Comparison of ENCODE assay signal across 14 mouse cellular contexts in genomic region chr13:70193270-70193669, GRCm38 (mm10).
A peak's percentile ranks its signal among the peaks of the same experiment; 100 is the strongest.
DNase-seq lines count a peak whose midpoint lies in the region; ATAC-seq and TF ChIP-seq lines count a peak whose summit lies in the region.
"Had no signal": no experiment of that assay in that cellular context is flagged by ENCODE, and none has a peak within 500 bp of the region (broad histone marks: within the 10 kb centered on the region; RNA-seq: fewer than 3 reads in every experiment).

No protein-coding gene starts in this region.

- H3K4me2 ChIP-seq in forebrain, embryonic 14.5 days (ENCODE audit: low read length): no peak overlapping the region
- H3K4me2 ChIP-seq in hindbrain, embryonic 14.5 days (replicated peaks): no peak overlapping the region
- H3K4me2 ChIP-seq in hindbrain, postnatal 0 days (ENCODE audit: low read depth, low read length): no peak overlapping the region
- H3K4me2 ChIP-seq in liver, embryonic 11.5 days: no peak overlapping the region
- H3K4me2 ChIP-seq: heart, embryonic 13.5 days had no signal

- 0 out of 2 replicates have a peak, but pooled peaks cover 2% of the 10 kb centered on the region for H3K4me1 ChIP-seq in forebrain, embryonic 14.5 days (ENCODE audit: control insufficient read depth, insufficient read depth, low read length)
- no peaks in the 10 kb centered on the region for H3K4me1 ChIP-seq in forebrain, embryonic 10.5 days
- H3K4me1 ChIP-seq in hindbrain, embryonic 14.5 days (replicated peaks; ENCODE audit: control insufficient read depth, insufficient read depth, low read length): peaks cover 9% of the 10 kb centered on the region
- H3K4me1 ChIP-seq in hindbrain, postnatal 0 days (ENCODE audit: insufficient read depth, low read length): no peaks in the 10 kb centered on the region
- no peaks in the 10 kb centered on the region for H3K4me1 ChIP-seq in liver, embryonic 11.5 days (replicated peaks; ENCODE audit: control insufficient read depth, insufficient read depth, low read length)
- H3K4me1 ChIP-seq: embryonic facial prominence, embryonic 10.5 days; heart, embryonic 13.5 days had no signal

- WGBS in forebrain, embryonic 14.5 days: 60% methylated on average over 9 of the region's 9 CpGs
- 90% methylated on average over 9 of the region's 9 CpGs for WGBS in forebrain, embryonic 10.5 days
- WGBS in hindbrain, embryonic 14.5 days: 88% methylated on average over 9 of the region's 9 CpGs
- 78% methylated on average over 9 of the region's 9 CpGs for WGBS in hindbrain, postnatal 0 days
- WGBS in liver, embryonic 11.5 days: 83% methylated on average over 9 of the region's 9 CpGs

- peak overlapping the region; percentile 74; the same call in 1 of the 2 replicates for H3K27ac ChIP-seq in forebrain, embryonic 14.5 days (ENCODE audit: low read depth, low read length)
- no peak overlapping the region for H3K27ac ChIP-seq in forebrain, embryonic 10.5 days
- H3K27ac ChIP-seq in hindbrain, embryonic 14.5 days: peak overlapping the region; percentile 22; the same call in 1 of the 2 replicates
- H3K27ac ChIP-seq in hindbrain, postnatal 0 days: no peak overlapping the region
- no peak overlapping the region for H3K27ac ChIP-seq in liver, embryonic 11.5 days (ENCODE audit: low read depth, low read length)
- H3K27ac ChIP-seq: embryonic facial prominence, embryonic 10.5 days; heart, embryonic 13.5 days had no signal

- no peak for TF ChIP-seq CTCF in hindbrain, postnatal 0 days (IDR thresholded peaks at IDR 0.05; ENCODE audit: low read depth)
- no peak for TF ChIP-seq CTCF in brain, embryonic 14.5 days (IDR thresholded peaks at IDR 0.05; ENCODE audit: borderline replicate concordance, extremely low read depth, insufficient read depth, insufficient read length)

- no peaks in the 10 kb centered on the region for H3K9me3 ChIP-seq in forebrain, embryonic 14.5 days (replicated peaks; ENCODE audit: control insufficient read depth, low read length)
- H3K9me3 ChIP-seq in forebrain, embryonic 10.5 days: no peaks in the 10 kb centered on the region
- no peaks in the 10 kb centered on the region for H3K9me3 ChIP-seq in hindbrain, embryonic 14.5 days (ENCODE audit: control insufficient read depth, low read length)
- no peaks in the 10 kb centered on the region for H3K9me3 ChIP-seq in hindbrain, postnatal 0 days (ENCODE audit: low read length)
- no peaks in the 10 kb centered on the region for H3K9me3 ChIP-seq in liver, embryonic 11.5 days (ENCODE audit: control insufficient read depth, low read length)
- H3K9me3 ChIP-seq: embryonic facial prominence, embryonic 10.5 days; heart, embryonic 13.5 days had no signal

- ATAC-seq in forebrain, embryonic 14.5 days: 0 out of 2 replicates have a peak, but pooled peaks have one; percentile 3
- no peak for ATAC-seq in hindbrain, embryonic 14.5 days (ENCODE audit: low FRiP score)
- no peak for ATAC-seq in hindbrain, postnatal 0 days
- no peak for ATAC-seq in liver, embryonic 11.5 days (replicated peaks; ENCODE audit: low FRiP score)
- ATAC-seq: intestine, postnatal 0 days had no signal

- no peak for TF ChIP-seq POLR2A in brain, embryonic 14.5 days (IDR thresholded peaks at IDR 0.05; ENCODE audit: borderline replicate concordance, extremely low read depth, insufficient read depth, insufficient read length, poor library complexity, severe bottlenecking)

- no peak overlapping the region for H3K4me3 ChIP-seq in forebrain, embryonic 14.5 days (ENCODE audit: low read depth, low read length)
- H3K4me3 ChIP-seq in forebrain, embryonic 10.5 days: no peak overlapping the region
- H3K4me3 ChIP-seq in hindbrain, embryonic 14.5 days (replicated peaks; ENCODE audit: low read length): no peak overlapping the region
- no peak overlapping the region for H3K4me3 ChIP-seq in hindbrain, postnatal 0 days (ENCODE audit: low read length)
- H3K4me3 ChIP-seq in liver, embryonic 11.5 days (ENCODE audit: low read depth, low read length): no peak overlapping the region
- H3K4me3 ChIP-seq: embryonic facial prominence, embryonic 10.5 days; heart, embryonic 13.5 days had no signal

- no peaks in the 10 kb centered on the region for H3K36me3 ChIP-seq in forebrain, embryonic 14.5 days (ENCODE audit: control insufficient read depth, insufficient read depth, low read length)
- no peaks in the 10 kb centered on the region for H3K36me3 ChIP-seq in forebrain, embryonic 10.5 days (replicated peaks)
- H3K36me3 ChIP-seq in hindbrain, embryonic 14.5 days (replicated peaks; ENCODE audit: control insufficient read depth, insufficient read depth): no peaks in the 10 kb centered on the region
- no peaks in the 10 kb centered on the region for H3K36me3 ChIP-seq in hindbrain, postnatal 0 days (ENCODE audit: insufficient read depth, low read length)
- H3K36me3 ChIP-seq in liver, embryonic 11.5 days (ENCODE audit: control insufficient read depth, insufficient read depth, low read length): no peaks in the 10 kb centered on the region
- H3K36me3 ChIP-seq: embryonic facial prominence, embryonic 10.5 days; heart, embryonic 13.5 days had no signal

- no peak overlapping the region for H3K9ac ChIP-seq in forebrain, embryonic 14.5 days (ENCODE audit: low read length)
- no peak overlapping the region for H3K9ac ChIP-seq in hindbrain, embryonic 14.5 days
- no peak overlapping the region for H3K9ac ChIP-seq in hindbrain, postnatal 0 days (replicated peaks; ENCODE audit: low read length)
- no peak overlapping the region for H3K9ac ChIP-seq in liver, embryonic 11.5 days (ENCODE audit: low read depth, low read length)
- H3K9ac ChIP-seq: heart, embryonic 13.5 days had no signal

- H3K27me3 ChIP-seq in forebrain, embryonic 14.5 days (replicated peaks; ENCODE audit: control insufficient read depth, insufficient read depth, low read length): no peaks in the 10 kb centered on the region
- H3K27me3 ChIP-seq in forebrain, embryonic 10.5 days (ENCODE audit: poor library complexity, severe bottlenecking): no peaks in the 10 kb centered on the region
- no peaks in the 10 kb centered on the region for H3K27me3 ChIP-seq in hindbrain, embryonic 14.5 days (ENCODE audit: control insufficient read depth, insufficient read depth, low read length)
- H3K27me3 ChIP-seq in hindbrain, postnatal 0 days (ENCODE audit: insufficient read depth, low read length): no peaks in the 10 kb centered on the region
- H3K27me3 ChIP-seq in liver, embryonic 11.5 days (replicated peaks; ENCODE audit: control insufficient read depth, insufficient read depth, low read length): no peaks in the 10 kb centered on the region
- H3K27me3 ChIP-seq: heart, embryonic 13.5 days had no signal

- no peak for DNase-seq in forebrain, embryonic 14.5 days (ENCODE audit: low spot score)
- no peak for DNase-seq in forebrain, embryonic 10.5 days (ENCODE audit: extremely low spot score, low spot score)
- DNase-seq in hindbrain, embryonic 14.5 days (ENCODE audit: low spot score): no peak
- no peak for DNase-seq in hindbrain, postnatal 0 days (ENCODE audit: low spot score)
- DNase-seq in brain, embryonic 14.5 days (ENCODE audit: low read depth): peak; percentile 51
- no peak for DNase-seq in liver, embryonic 11.5 days (ENCODE audit: low spot score)
- no peak for DNase-seq in lung, postnatal 25 days (ENCODE audit: low spot score)
- DNase-seq: adrenal gland, postnatal 14 days; cerebellum, adult 2 months; gastrocnemius, postnatal 14 days; heart, postnatal 36 days had no signal

Comparison
In these comparisons a context has a peak if more than half of its experiments do, and no peak if none do; other contexts are left out.
1. H3K27ac ChIP-seq: peak in forebrain, embryonic 14.5 days (single experiment) and hindbrain, embryonic 14.5 days (single experiment); none in forebrain, embryonic 10.5 days (single experiment), hindbrain, postnatal 0 days (single experiment) and liver, embryonic 11.5 days (single experiment).